Mouse (Mus musculus) layer of hippocampus, adult 9-11 months (tissue): Measurements from ENCODE around the gene Hectd4.
"Not testable (repeated sequence)": the region's sequence is repeated elsewhere in the genome, so short reads cannot be mapped to it uniquely, and the experiment has no call there.

Experiments
- DNase-seq: peaks from one replicate; pipeline ENCODE4 v3.0.0; 2022

Gene Hectd4

DNA sequence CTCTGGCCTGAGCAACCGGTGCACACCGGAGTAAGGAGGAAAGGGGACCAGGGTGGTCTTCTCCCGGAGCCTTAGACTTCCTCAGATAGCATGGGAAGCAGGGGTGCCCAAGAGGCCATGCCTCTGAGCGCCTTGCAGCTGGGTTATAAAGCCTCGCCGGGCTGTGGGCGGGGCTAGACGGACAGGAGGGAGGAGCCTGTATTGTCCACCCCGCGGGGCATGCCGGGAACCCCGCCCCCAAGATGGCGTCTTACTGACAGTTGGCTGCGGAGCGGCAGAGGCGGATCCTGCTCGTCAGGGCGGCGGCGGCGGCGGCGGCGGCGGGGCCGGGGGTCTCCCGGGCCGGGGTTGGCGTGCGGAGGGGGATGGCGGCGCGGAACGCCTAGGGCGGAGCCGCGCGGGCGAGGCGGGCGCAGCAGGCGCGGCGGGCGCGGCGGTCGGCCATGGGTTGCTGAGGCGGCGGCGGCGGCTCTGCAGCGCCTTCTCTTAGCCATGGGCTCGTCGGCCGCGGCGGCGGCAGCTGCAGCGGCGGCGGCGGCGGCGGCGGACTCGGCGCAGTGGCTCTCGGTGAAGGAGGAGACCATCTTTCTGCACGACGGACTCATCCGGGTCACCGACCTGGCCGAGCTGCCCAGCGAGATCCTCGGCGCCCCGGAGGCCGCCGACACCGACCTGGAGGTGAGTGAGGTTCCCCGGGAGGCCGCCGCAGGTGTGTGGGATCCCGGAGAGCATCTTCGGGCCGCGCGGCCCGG, at the start of gene Hectd4:
Hectd4 (plus strand) TSS at position 240 of the 752 bp plus-strand sequence.
- peak; percentile 95 for DNase-seq

DNA sequence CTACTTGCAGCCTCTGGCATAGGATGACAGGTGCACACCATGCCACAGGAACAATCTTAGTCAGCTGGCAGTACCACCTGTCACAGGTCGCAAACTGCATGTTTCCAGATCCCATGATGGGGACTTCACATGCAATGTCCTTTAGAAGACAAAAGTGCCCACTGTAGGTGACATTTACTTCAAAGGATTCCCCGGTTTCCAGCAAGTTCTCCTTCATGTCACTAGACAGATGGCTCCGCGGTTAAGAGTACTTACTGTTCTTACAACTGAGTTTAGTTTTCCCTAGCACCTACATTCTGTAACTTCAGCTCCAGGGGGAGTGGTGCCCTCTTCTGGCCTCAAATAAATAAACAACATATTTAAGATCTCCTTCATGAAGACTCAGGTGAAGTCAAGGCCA, 47.2 kb upstream of the Hectd4 start:
- no peak for DNase-seq

DNA sequence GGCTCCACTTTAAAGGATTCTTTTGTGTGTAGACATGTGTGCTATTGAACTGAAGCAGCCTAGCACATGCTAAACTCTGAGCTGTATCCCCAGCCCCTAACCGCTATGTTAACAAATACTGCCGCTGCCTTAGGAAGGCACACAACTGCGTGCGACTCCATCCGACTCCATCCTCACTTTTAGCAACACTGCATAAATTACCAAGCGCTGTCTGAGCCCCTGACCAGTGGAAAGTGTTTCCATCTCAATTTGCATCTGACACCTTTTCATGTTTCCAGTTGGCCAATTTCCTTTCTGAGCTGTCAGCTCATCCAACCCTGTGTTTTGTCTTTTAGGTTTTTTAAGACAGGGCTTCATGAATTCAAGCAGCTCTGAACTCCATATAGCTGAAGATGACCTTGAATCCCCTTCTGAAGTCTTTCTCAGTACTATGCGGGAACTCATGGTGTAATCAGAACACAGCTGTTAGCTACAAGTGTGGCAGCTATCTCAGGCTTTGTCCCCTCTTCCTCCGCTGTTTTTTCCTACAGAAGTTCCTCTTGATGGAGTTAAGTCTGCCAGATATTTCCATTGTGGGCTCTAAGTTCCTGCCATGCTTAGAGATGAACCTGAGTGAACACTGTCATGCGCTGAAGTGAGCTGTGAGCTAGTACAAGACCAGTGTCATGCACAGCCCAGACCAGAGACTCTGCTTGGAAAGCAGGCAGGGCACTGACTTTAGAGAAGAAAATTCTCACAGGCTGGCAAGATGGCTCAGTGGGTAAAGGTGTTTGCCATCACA, 40.8 kb upstream of the Hectd4 start:
- no peak for DNase-seq

DNA sequence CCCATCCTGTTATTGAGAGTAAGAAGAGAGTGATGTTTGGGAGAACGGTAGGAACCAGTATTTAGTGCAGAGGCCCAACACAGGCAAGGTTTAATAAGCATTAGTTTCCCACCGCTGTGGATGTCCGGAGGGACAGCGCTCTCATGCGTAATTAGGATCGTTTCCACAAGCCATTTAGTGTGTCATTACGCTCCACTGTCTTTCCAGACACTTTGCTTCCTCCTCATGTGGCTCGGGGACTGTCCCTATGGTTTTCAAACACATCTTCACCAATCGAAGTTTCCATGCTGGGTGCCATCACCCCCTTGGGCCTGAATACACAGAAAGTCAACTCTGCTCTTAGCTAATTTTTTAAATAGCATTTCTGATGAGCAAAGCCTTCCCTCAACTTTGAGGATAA, 36.8 kb upstream of the Hectd4 start:
- DNase-seq: no peak

DNA sequence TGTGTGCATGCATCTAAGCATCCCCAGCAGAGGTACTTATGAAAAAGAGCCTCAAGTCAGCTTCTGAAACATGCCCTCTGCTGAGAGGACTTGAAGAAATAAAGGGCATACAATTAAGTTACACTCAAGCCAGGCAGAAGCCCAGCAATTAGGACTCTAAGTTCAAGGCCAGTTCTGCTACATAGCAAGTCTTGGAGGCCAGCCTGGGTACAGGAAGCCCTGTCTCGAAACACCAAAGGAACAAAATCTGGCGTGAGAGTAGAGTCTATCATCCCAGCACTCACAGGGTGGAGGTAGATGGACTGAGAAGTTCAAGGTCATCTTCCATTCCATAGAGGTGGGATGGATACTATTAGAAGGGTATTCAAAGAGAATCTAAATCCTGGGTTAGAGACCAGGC, 35.6 kb upstream of the Hectd4 start:
- DNase-seq: no peak

DNA sequence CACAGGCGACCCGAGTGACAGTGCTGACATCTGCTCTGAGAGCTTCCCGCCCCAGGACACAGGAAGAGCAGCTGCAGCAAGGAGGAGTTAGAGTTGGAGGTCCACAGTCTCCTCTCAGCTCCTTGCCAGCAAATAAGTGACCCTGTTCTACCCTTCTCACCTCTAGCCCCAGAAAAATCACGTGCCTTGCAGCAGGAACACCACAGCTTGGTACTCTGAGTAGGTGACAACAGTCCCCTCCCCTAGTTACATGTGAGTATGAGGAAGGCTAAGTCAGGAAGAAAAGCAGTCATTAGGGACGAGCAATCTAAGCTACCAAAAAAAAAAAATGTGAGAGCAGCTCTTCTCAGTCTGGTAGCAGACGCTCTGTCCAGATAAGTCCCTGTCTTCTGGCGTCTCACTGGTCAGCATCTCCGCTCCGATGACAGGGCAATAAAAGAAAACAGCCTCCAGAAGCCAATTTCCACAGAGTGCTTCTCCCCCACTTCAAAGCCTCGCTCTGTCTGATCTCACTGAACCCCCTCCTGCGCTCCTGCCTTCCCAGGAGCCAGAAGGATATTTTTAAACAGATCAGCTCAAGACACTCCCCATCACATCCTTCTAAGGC, 35.0 kb upstream of the Hectd4 start:
- DNase-seq: no peak

DNA sequence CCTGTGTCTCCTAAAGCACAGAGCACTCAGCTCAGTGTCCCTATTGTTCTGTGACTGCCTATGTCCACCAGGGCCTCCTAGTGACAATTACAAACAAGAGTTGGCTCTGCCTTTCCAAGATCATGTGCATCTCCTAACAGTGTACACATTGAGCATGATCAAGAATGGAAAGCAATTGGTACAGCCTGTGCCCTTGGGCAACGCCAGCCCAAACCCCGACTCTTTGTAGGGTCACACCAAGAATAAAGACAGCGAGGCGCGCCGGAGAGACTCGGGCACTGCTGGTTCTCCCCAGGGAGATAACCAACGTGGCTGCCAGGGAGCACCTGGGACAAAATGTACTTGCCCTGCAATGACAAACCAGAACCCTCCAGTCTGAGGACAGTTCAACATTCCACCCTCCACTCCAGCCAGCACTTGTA, 32.4 kb upstream of the Hectd4 start:
- DNase-seq: peak; percentile 85

DNA sequence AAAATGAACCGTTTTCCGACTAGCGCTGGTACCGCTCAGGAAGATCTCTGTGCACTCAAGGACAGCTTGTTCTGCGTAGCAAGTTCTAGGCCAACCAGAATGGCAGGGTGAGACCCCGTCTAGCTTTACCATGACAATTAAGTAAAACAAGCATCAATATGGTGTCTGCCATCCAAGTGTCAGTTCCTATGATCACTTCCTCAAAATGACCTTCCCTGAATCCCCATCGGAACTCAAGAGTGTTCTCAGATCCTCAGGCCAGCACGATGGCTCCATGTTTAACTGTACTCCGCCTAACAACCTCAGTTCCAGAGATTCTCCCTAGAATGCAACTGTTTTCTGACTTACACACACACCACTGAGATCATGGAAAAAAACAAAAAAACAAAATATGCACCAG, 31.8 kb upstream of the Hectd4 start:
- no peak for DNase-seq

DNA sequence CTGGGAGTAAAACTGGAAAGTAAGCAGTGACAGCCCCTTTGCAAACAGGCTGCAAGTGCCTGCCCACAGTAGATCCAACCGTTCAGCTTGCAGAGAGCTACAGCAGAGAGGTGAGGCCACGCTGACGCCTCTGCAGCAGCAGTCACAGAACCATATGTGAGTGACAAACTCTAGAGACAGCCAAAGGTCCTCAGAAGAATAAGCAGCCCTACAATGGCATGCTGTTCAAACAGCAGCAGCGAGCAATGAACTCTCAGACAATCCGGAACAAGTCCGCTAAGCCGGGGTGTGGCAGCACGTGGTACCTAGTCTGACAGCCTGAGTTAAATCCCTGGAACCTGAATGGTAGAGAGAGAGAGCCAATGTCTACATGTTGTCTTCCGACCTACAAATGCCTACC, 30.8 kb upstream of the Hectd4 start:
- DNase-seq: peak; percentile 56

DNA sequence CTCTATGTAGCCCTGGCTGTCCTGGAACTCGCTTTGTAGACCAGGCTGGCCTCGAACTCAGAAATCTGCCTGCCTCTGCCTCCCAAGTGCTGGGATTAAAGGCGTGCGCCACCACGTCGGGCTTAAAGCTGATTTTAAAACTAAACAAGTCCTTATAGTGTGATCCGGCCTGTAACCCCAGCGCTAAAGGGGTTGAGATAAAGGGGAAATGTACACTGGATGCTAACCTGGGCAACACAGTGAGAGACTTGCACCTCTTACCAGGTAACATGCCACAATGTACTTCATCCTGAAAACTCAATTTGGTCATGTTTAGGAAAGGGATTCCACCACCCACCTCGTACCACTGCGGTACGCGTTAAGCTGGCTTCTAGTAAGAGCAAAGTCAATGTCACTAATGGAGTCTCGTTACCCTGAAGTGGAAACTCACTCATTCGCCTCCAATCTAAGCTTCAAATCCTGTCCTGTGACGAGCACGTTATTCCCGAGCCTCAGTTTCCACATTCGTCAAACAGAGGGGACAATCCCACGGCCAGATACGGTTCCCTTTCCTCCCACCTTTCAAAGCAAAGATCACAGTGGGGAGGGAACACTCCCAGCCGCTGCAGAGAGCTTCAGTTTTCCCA, 29.7 kb upstream of the Hectd4 start:
- DNase-seq: no peak

DNA sequence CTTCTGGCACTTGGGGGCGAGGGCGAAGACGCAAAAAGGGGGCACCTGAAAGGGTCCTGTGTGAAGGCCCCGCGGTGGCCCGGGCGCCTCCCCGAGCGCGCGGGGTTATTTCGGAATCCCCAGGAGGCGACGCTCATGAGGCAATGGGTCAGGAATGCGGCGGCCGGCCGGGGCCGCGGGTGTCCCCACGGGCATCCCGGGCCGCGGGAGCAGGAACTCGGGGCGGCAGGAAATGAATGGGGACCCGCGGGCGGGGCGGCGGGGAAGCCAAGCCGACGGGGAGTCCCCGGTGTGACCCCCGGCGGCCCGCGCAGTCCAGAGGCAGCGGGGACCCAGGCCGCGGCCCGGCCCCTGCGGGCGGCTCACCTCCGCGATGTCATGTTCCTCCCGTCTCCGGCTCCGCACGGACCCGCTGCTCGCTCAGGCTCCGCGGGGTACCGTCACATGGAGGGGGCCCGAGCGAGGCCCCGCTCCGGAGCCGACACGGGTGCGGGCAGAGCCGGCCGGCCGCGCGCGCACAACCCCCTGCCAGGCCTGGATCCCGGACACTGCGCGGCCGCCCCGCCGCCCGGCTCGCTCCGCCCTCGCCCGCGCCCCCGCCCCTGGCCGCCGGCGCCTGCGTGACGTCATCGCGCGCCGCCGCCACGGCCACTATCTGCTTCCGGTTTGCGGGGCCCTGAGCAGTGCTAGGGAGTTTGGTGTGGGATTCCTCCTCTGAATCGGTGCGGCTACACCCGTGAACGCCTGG, 29.0 kb upstream of the Hectd4 start, which contains the start of gene Ptpn11:
Ptpn11 (minus strand) TSS at position 562 of the 748 bp plus-strand sequence.
- peak; percentile 82 for DNase-seq

DNA sequence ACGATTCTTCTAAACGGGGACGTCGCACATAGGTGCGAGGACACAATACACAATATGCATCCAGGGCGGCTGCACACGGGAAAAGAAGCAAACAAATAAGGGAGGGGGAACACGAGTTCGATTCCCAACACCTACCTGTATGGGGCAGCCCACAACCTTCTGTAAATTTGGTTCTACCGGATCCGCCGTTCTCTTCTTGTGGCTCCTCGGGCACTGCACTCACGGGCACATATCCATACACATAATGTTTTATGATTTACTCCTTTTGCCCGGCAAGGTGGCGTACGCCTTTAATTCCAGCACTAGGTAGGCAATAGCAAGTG, 28.5 kb upstream of the Hectd4 start:
- no peak for DNase-seq

DNA sequence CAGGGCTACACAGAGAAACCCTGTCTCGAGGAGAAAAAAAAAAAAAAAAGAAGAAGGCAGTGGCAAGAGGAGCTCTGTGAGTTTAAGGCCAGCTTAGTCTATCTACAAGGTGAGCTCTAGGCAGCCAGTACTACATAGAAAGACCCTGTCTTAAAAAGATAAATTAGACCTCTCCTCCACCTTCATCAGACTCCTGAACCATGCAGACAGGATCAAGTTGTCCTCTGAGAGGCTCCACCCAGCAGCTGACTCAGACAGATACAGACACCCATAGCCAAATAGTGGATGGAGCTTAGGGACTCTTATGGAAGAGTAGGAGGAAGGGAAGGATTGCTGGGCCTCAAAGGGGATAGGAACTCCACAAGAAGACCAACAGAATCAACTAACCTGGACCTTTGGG, 25.8 kb upstream of the Hectd4 start:
- DNase-seq: no peak

DNA sequence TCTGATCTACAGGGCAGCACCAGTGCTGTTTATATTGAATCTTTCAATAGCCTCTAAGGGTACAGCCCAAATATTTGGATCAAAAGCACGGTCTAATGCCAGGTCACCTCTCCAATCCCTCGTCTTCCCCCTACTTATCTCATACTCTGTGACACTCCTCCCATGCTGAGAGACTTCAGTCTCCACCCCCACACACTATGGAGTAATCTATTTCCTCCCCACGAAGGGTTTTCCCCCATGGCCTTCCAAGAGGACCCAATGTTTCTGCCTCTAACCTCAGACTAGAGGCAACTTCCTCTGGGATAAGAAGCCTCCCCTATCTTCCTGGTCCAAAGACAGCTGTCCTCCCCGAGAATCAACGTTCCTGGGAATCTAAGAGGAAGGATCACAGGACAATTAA, 23.3 kb upstream of the Hectd4 start:
- no peak for DNase-seq

DNA sequence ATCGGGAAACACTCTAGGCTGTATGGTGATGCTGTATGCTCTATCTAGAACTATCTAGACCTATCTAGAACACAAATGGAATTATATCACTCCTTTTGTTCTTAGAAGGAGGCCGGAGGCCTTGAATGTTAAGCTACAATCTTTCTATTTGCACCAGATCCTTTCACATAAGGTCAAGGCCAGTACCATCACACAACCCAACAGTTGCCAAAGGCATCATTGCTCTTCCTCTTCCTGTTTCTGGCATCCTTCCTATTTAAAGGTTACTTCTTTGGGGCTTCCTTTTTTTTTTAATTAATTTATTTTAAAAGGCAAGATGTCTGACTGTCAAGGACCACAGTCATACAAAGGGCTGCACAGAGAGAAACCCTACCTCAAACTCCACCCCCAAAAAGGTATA, 22.7 kb upstream of the Hectd4 start:
- no peak for DNase-seq

DNA sequence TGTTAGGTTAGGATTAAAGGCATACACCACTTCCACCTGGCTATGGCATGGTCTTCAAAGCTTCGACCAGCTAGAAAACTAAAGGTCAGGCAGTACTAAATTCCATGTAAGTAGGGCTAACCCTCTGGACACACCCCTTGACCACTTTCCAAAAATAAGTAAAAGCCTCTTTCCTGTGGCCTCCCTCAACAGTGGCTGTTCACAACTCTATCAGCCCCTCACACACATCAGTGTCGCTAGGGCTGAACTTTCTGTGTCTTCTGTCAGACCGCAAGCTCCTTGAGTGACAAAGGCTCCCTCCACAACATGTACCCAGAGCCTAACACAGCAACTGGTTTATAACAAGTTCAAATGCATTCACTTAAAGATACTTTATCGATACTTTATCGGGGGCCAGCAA, 21.6 kb upstream of the Hectd4 start:
- DNase-seq: no peak

DNA sequence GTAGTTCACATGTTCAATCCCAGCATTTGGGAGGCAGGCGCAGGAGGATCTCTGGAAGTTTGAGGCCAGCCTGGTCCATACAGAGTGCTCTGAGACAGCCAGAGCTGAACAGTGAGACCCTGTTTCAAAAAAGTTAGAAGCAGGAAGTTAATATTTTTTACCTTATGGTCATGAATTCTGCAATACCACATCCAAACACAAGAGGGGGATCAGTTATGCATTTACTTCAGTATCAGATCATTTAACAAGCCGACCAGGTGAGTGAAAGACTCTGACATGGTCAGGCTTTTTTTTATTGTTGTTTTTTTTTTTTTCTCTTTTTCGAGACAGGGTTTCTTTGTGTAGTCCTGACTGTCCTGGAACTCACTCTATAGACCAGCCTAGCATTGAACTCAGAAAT, 18.3 kb upstream of the Hectd4 start:
- DNase-seq: no peak

DNA sequence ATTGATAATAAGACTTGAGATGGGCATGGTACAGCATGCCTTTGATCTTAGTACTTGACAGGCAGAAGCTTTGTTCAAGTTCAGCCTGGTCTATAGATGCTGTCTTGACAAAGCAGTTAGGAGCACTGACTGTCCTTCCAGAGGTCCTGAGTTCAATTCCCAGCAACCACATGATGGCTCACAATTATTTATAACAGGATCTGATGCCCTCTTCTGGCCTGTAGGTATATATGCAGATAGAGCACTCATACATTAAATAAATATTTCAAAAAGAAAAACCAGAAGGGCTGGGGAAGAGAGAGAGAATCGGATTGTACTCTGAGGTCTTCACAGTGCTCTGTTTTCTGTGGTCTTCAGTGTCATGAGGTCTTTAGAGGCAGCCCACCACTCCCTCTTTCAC, 17.6 kb upstream of the Hectd4 start:
- DNase-seq: no peak

DNA sequence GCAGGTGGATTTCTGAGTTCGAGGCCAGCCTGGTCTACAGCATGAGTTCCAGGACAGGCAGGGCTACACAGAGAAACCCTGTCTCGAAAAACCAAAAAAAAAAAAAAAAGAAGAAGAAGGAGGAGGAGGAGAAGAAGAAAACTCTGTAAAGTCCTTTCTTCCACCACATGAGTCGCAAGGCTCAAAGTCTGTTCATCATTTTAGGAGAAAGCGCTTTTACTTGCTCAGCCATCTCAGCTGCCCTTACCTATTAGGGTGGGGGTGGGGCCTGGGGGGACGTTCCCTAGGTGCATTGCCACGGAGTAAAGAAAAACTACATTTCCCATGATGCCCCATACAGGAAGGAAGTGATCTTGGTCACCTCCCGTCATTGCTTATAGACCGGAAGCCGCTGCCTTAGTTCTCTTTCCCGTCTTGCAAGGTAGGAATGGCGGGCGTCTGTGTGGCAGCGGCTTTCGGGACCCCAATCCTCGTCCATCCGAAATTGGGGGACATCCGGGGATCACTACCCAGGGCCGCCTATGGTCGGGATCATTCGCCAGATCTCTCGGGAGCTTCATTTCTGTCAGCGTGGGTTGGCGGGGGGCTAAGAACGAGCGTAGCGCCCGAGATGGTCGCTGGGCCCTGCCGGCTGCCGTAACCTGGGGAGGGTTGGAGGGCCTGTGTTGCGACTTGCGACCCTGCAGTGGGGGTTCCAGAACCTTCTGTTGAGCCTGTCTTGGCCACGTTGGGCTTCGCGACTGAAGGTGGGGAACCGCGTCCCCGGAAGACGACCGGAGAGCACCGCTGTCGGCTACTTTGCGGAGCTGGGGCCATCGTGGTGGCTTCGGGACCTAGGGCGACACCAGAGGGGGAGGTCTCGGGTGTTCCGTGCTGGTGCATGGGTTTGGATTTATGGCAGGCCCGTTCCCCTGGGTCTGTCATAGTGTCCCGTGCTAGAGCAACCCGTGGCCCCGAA, 15.6 kb upstream of the Hectd4 start, which contains the start of gene Rpl6:
Rpl6 (plus strand) TSS at position 350 of the 958 bp plus-strand sequence.
- DNase-seq: peak; percentile 88

DNA sequence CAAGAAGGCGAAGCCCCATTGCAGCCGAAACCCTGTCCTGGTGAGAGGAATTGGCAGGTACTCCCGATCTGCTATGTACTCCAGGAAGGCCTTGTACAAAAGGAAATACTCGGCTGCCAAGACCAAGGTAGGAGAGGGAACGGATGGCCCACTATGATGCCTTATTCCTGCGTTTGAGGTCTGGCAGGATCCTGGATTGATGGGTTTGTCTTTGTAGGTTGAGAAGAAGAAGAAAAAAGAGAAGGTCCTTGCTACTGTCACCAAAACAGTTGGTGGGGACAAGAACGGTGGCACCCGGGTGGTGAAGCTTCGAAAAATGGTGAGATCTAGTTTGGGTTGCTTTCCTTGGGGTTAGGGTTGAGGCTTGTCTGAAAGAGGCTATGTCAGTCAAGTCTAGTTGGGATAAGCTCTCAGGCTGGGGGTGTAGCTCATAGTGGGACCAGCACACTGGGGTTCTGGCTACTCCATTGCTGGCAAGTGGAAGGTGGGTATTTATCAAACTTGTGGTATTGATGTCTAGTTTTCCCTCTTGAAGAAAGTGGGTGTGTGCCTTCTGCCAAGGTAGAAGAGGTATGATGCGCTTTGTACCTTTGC, 14.4 kb upstream of the Hectd4 start:
- not testable (repeated sequence) for DNase-seq

DNA sequence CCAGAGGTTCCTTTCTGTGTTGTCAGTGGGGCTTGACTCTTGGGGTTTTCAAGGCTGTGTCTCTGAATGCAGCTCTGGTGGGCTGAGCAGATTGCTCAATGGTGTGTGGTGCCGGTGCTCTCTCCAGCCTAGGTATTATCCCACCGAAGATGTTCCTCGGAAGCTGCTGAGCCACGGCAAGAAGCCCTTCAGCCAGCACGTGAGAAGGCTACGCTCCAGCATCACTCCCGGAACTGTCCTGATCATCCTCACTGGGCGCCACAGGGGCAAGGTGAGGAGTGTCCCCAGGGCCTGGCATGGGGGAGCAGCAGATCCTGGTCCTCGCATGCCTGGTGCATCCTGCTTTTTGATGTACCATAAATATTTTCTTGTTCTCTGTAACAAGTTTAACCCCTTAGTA, 13.5 kb upstream of the Hectd4 start:
- no peak for DNase-seq
